Mouse (Mus musculus) heart, embryonic 10.5 days (tissue): ENCODE results near the gene Cd38. TPM values are rescaled to one million over a fixed set of nuclear protein-coding genes. Genes with fewer than 3 reads are reported as not detected.

Experiments
- DNase-seq: peaks from one replicate; pipeline ENCODE4 v3.0.0-alpha.2; 2017; ENCODE audit warnings: low spot score
- H3K27ac ChIP-seq: fragments of 300-500 bp; sonication (generic); 2 replicates; pipeline ENCODE4 v1.5.1; 2016; ENCODE audit warnings: mild to moderate bottlenecking
- H3K27me3 ChIP-seq: fragments of 300-500 bp; sonication (generic); 2 replicates; pipeline ENCODE4 v1.6.1; 2016; ENCODE audit warnings: mild to moderate bottlenecking; ENCODE audit not compliant: poor library complexity, insufficient read depth, severe bottlenecking
- H3K36me3 ChIP-seq: fragments of 300-500 bp; sonication (generic); 2 replicates; pipeline ENCODE4 v1.6.1; 2016; ENCODE audit warnings: mild to moderate bottlenecking, moderate library complexity
- H3K4me1 ChIP-seq: fragments of 300-500 bp; sonication (generic); 2 replicates; pipeline ENCODE4 v1.6.1; 2016; ENCODE audit warnings: mild to moderate bottlenecking
- H3K4me3 ChIP-seq: fragments of 300-500 bp; sonication (generic); 2 replicates; pipeline ENCODE4 v1.5.1; 2016; ENCODE audit warnings: mild to moderate bottlenecking, moderate library complexity
- H3K9me3 ChIP-seq: fragments of 300-500 bp; sonication (generic); 2 replicates; pipeline ENCODE4 v1.6.1; 2016; ENCODE audit warnings: mild to moderate bottlenecking, moderate library complexity
- WGBS: fragments of 180-500 bp; shearing (Covaris S2); methylation state at CpG from one replicate; pipeline ENCODE4 v1.1.7; 2016; 5-methylcytosine and 5-hydroxymethylcytosine counted together
- polyA plus RNA-seq: library from polyadenylated mRNA; unstranded; fragments of >200 nt; fragmentation: Nextera tagmentation; extraction: Ambion mirVana; gene quantifications from 2 replicates; pipeline ENCODE4 v1.2.1, GENCODE M21; 2016

Gene Cd38
- polyA plus RNA-seq, 1 experiment from 2014 or later = 18.1 TPM

DNA sequence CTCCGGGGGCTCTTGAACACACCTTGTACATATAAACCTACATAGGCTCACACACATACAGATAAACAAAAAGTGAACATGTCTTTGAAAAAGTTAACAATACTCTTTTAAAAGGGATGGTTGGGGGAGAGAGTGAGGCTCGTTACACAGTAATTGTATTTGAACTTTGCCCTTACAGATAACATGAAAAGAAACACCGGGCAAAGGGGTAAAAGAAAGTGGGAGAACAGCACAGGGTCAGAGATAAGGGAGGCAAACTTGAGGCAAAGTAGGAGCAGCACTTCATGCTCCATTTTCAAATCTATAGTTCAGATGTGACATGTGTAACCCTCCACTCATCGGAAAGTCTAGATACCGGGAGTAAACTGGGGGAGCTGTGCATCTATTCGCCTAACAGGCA, 4.7 kb upstream of the Cd38 start:
- no peaks in the 10 kb centered on the region for H3K36me3 ChIP-seq
- no peak overlapping the region for H3K27ac ChIP-seq
- H3K4me1 ChIP-seq = peaks cover 24% of the 10 kb centered on the region
- 57% methylated on average over 6 of the region's 6 CpGs for WGBS
- no peaks in the 10 kb centered on the region for H3K9me3 ChIP-seq
- DNase-seq = no peak
- no peak overlapping the region for H3K4me3 ChIP-seq
- no peaks in the 10 kb centered on the region for H3K27me3 ChIP-seq

GRCm38 (mm10) chr5:43865316-43865715, 3.0 kb upstream of the Cd38 start:
- H3K27ac ChIP-seq = no peak overlapping the region
- H3K9me3 ChIP-seq = no peaks in the 10 kb centered on the region
- DNase-seq = no peak
- no peak overlapping the region for H3K4me3 ChIP-seq
- 60% methylated on average over 2 of the region's 2 CpGs for WGBS
- H3K4me1 ChIP-seq = peaks cover 25% of the 10 kb centered on the region
- H3K36me3 ChIP-seq = no peaks in the 10 kb centered on the region
- no peaks in the 10 kb centered on the region for H3K27me3 ChIP-seq

DNA sequence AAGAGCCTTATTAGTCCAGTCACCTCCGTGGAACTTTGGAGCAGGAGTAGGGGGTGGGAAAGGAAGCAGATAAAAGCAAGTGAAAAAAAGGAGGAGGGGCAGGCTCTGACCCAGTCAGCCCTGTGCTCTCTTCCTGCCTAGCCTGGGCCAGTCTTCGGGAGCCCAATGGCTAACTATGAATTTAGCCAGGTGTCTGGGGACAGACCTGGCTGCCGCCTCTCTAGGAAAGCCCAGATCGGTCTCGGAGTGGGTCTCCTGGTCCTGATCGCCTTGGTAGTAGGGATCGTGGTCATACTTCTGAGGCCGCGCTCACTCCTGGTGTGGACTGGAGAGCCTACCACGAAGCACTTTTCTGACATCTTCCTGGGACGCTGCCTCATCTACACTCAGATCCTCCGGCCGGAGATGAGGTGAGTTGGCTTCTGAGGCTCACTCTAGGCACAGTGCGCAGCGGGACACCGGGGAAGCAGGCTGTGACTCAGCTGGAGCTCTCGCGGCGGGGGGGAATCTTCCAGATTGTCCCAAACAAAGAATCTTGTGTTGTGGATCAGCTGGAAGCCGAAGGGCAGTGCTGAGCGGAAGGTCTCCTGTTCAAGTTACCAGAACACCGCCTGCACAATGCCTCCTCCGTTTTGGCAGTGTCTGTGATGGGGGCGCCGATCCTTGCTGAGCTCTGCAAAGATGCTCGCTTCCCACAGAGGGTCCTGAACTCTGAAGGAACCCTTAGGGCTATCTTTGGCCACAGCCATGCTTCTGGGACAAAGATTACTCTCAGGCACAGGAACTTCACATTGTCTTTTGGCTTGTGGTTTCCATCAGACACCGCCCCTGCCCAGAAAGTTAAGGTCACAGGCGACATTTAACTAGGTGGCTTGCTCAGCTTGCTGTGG, 603 bp downstream of the Cd38 start:
- no peaks in the 10 kb centered on the region for H3K36me3 ChIP-seq
- H3K9me3 ChIP-seq = no peaks in the 10 kb centered on the region
- WGBS = under 1% methylated on average over 28 of the region's 28 CpGs
- H3K4me1 ChIP-seq = peaks cover 24% of the 10 kb centered on the region
- DNase-seq = peak; percentile 79
- H3K27me3 ChIP-seq = no peaks in the 10 kb centered on the region
- peak overlapping the region; percentile 88 for H3K27ac ChIP-seq
- peak overlapping the region; percentile 65 for H3K4me3 ChIP-seq

GRCm38 (mm10) chr5:43871845-43872244, 3.5 kb downstream of the Cd38 start:
- no peak for DNase-seq
- no peaks in the 10 kb centered on the region for H3K27me3 ChIP-seq
- no peak overlapping the region for H3K4me3 ChIP-seq
- H3K36me3 ChIP-seq = no peaks in the 10 kb centered on the region; the same call in 1 of the 2 replicates
- peaks cover 24% of the 10 kb centered on the region for H3K4me1 ChIP-seq
- 63% methylated on average over 1 of the region's 1 CpGs for WGBS
- H3K27ac ChIP-seq = no peak overlapping the region
- no peaks in the 10 kb centered on the region for H3K9me3 ChIP-seq

GRCm38 (mm10) chr5:43872652-43873051, 4.3 kb downstream of the Cd38 start:
- Histone ChIP-seq H3K4me3 (no peak overlapping the region), H3K27me3 (no peaks in the 10 kb centered on the region), H3K27ac (no peak overlapping the region), H3K4me1 (peaks cover 16% of the 10 kb centered on the region), H3K36me3 (no peaks in the 10 kb centered on the region; the same call in 1 of the 2 replicates), H3K9me3 (no peaks in the 10 kb centered on the region)
- WGBS = 62% methylated on average over 1 of the region's 1 CpGs
- DNase-seq = no peak

DNA sequence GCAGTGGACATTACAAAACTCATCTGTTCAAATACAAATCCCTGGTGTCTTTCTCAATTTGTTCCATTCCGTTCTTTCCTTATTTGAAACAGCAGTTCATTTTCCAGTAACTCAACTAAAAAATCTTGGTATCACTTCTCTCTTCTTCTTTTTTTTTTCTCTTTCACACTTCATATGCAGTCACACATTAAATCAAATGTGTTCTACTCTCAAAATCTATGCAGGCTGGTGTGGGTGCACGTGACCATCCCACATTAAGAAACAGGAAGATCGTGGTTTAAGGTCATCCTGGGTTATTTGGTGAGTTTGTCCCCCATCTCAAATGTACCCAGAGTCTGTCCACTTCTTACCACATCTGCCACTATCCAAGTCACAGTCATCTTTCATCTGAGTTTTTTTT, 13.7 kb downstream of the Cd38 start:
- no peaks in the 10 kb centered on the region for H3K36me3 ChIP-seq
- H3K27me3 ChIP-seq = no peaks in the 10 kb centered on the region
- no peak for DNase-seq
- H3K9me3 ChIP-seq = no peaks in the 10 kb centered on the region
- H3K4me1 ChIP-seq = no peaks in the 10 kb centered on the region
- WGBS = 86% methylated on average over 3 of the region's 3 CpGs
- no peak overlapping the region for H3K4me3 ChIP-seq
- H3K27ac ChIP-seq = no peak overlapping the region

- Histone ChIP-seq H3K27ac (no peak overlapping the region), H3K4me3 (no peak overlapping the region)
- no peak for DNase-seq
Measured at GRCm38 (mm10) chr5:43885060-43885820, 16.9 kb downstream of the Cd38 start.

GRCm38 (mm10) chr5:43892386-43892785, 24.0 kb downstream of the Cd38 start:
- Histone ChIP-seq H3K9me3 (no peaks in the 10 kb centered on the region), H3K27ac (no peak overlapping the region), H3K4me3 (no peak overlapping the region), H3K27me3 (peaks cover 3% of the 10 kb centered on the region; the same call in 1 of the 2 replicates), H3K4me1 (no peaks in the 10 kb centered on the region), H3K36me3 (no peaks in the 10 kb centered on the region)
- DNase-seq = no peak
- WGBS = 22% methylated on average over 1 of the region's 1 CpGs

More at GRCm38 (mm10) chr5:43885060-43885820, 16.9 kb downstream of the Cd38 start:
- no peaks in the 10 kb centered on the region for H3K4me1 ChIP-seq
- WGBS = 42% methylated on average over 3 of the region's 3 CpGs
- no peaks in the 10 kb centered on the region for H3K36me3 ChIP-seq
- H3K27me3 ChIP-seq = peaks cover under 1% of the 10 kb centered on the region; the same call in 1 of the 2 replicates
- H3K9me3 ChIP-seq = no peaks in the 10 kb centered on the region

- DNase-seq = no peak
- no peaks in the 10 kb centered on the region for H3K9me3 ChIP-seq
- no peak overlapping the region for H3K4me3 ChIP-seq
- 72% methylated on average over 2 of the region's 2 CpGs for WGBS
- H3K27me3 ChIP-seq = peaks cover 3% of the 10 kb centered on the region; the same call in 1 of the 2 replicates
- H3K27ac ChIP-seq = no peak overlapping the region
- H3K36me3 ChIP-seq = no peaks in the 10 kb centered on the region
- H3K4me1 ChIP-seq = no peaks in the 10 kb centered on the region
Measured at GRCm38 (mm10) chr5:43894113-43894512, 25.8 kb downstream of the Cd38 start.

DNA sequence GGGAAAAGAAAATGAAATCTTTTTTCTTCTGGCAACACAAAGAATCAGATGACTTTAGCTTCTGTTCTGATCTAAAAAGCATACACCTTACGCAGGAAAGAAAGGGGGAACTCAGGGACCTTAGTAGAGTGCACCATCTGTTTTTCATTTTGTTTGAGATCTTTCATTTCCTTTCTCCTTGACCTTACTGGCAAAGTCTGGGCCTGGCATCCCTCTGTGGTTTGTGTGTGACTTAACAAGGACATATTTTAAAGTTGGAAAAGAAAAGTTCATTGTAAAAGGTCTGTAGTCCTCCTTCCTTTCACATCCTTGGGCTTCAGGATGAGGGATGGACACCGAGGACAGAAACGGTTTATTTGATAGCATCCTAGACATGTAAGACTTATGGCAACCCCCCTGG, 27.6 kb downstream of the Cd38 start:
- no peak overlapping the region for H3K27ac ChIP-seq
- no peaks in the 10 kb centered on the region for H3K9me3 ChIP-seq
- no peak overlapping the region for H3K4me3 ChIP-seq
- H3K36me3 ChIP-seq = no peaks in the 10 kb centered on the region
- no peaks in the 10 kb centered on the region for H3K27me3 ChIP-seq
- no peak for DNase-seq
- 74% methylated on average over 3 of the region's 3 CpGs for WGBS
- no peaks in the 10 kb centered on the region for H3K4me1 ChIP-seq

DNA sequence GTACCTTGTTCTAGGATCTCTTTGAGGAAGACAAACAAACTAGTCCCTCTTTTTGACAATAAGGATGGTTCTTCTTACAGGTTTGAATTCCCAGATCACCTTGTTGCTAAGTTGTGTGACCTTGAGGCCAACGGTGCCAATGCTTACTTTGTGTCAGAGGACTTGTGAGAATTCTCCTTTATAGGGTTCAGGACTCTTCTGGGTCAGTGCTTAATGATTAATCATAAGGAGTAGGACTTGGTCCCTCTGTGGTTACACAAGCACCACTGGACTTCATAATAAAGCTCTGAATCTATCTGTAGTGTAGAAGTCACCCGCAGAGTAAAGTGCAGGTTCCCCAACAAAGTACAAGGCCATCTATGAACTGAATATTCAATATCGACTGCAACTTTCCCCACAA, 36.3 kb downstream of the Cd38 start:
- DNase-seq = no peak
- H3K27ac ChIP-seq = no peak overlapping the region
- no peaks in the 10 kb centered on the region for H3K27me3 ChIP-seq
- H3K9me3 ChIP-seq = no peaks in the 10 kb centered on the region
- no peaks in the 10 kb centered on the region for H3K4me1 ChIP-seq
- peaks cover 9% of the 10 kb centered on the region; the same call in 1 of the 2 replicates for H3K36me3 ChIP-seq
- no peak overlapping the region for H3K4me3 ChIP-seq
- 90% methylated on average over 3 of the region's 3 CpGs for WGBS

GRCm38 (mm10) chr5:43909213-43909612, 40.9 kb downstream of the Cd38 start:
- Histone ChIP-seq H3K27me3 (no peaks in the 10 kb centered on the region), H3K36me3 (peaks cover 10% of the 10 kb centered on the region), H3K4me1 (no peaks in the 10 kb centered on the region), H3K4me3 (no peak overlapping the region), H3K27ac (no peak overlapping the region), H3K9me3 (no peaks in the 10 kb centered on the region)
- WGBS = 38% methylated on average over 9 of the region's 9 CpGs
- no peak for DNase-seq

GRCm38 (mm10) chr5:43910006-43910405, 41.7 kb downstream of the Cd38 start:
- peaks cover 10% of the 10 kb centered on the region for H3K36me3 ChIP-seq
- no peak for DNase-seq
- H3K4me1 ChIP-seq = no peaks in the 10 kb centered on the region
- no peak overlapping the region for H3K27ac ChIP-seq
- no peak overlapping the region for H3K4me3 ChIP-seq
- H3K27me3 ChIP-seq = no peaks in the 10 kb centered on the region
- 92% methylated on average over 6 of the region's 6 CpGs for WGBS
- H3K9me3 ChIP-seq = no peaks in the 10 kb centered on the region
